Mouse (Mus musculus): ENCODE results near the gene Vim.
"Not testable (repeated sequence)": the region's sequence is repeated elsewhere in the genome, so short reads cannot be mapped to it uniquely, and the experiment has no call there.

The Vim gene

GRCm38 (mm10) chr2:13570122-13570521 lies 3.6 kb upstream of the Vim start:
- no peak for DNase-seq

GRCm38 (mm10) chr2:13572101-13572553 lies 1.6 kb upstream of the Vim start:
- no peak for DNase-seq

- DNase-seq: no peak
Observed at GRCm38 (mm10) chr2:13572647-13573407, 900 bp upstream of the Vim start.

- peak; percentile 77 for DNase-seq
Observed at GRCm38 (mm10) chr2:13574066-13574800, 506 bp downstream of the Vim start.

GRCm38 (mm10) chr2:13574801-13575150 lies 1.0 kb downstream of the Vim start:
- DNase-seq: peak; percentile 69

- DNase-seq: peak; percentile 71
Observed at GRCm38 (mm10) chr2:13575287-13575801, 1.6 kb downstream of the Vim start.

GRCm38 (mm10) chr2:13575926-13576325 lies 2.2 kb downstream of the Vim start:
- no peak for DNase-seq

GRCm38 (mm10) chr2:13577399-13577798 lies 3.7 kb downstream of the Vim start:
- DNase-seq: no peak

- no peak for DNase-seq
Observed at GRCm38 (mm10) chr2:13578473-13579152, 4.9 kb downstream of the Vim start.

- DNase-seq: no peak
Observed at GRCm38 (mm10) chr2:13579315-13579714, 5.6 kb downstream of the Vim start.

GRCm38 (mm10) chr2:13579991-13580390 lies 6.3 kb downstream of the Vim start:
- peak; percentile 48 for DNase-seq

- DNase-seq: no peak
Observed at GRCm38 (mm10) chr2:13582184-13582583, 8.5 kb downstream of the Vim start.

GRCm38 (mm10) chr2:13583746-13584145 lies 10.0 kb downstream of the Vim start:
- DNase-seq: not testable (repeated sequence)

GRCm38 (mm10) chr2:13593328-13593727 lies 19.6 kb downstream of the Vim start:
- no peak for DNase-seq

- DNase-seq: no peak
Observed at GRCm38 (mm10) chr2:13596965-13597656, 23.4 kb downstream of the Vim start.

GRCm38 (mm10) chr2:13598166-13598565 lies 24.4 kb downstream of the Vim start:
- DNase-seq: no peak

GRCm38 (mm10) chr2:13603093-13603492 lies 29.4 kb downstream of the Vim start:
- no peak for DNase-seq

GRCm38 (mm10) chr2:13603636-13604035 lies 29.9 kb downstream of the Vim start:
- DNase-seq: peak; percentile 6

- DNase-seq: no peak
Observed at GRCm38 (mm10) chr2:13630136-13630832, 56.6 kb downstream of the Vim start.

Measured in liver (tissue).